14 mouse cellular contexts compared by ENCODE assay signal in genomic region chr1:131362089-131362488, GRCm38 (mm10).
DNase-seq lines count a peak whose midpoint lies in the region; ATAC-seq and TF ChIP-seq lines count a peak whose summit lies in the region.
"Had no signal": no experiment of that assay in that cellular context is flagged by ENCODE, and none has a peak within 500 bp of the region (broad histone marks: within the 10 kb centered on the region; RNA-seq: fewer than 3 reads in every experiment).

No protein-coding gene starts in this region.

- no peak overlapping the region for H3K4me2 ChIP-seq in intestine, postnatal 0 days (replicated peaks; ENCODE audit: low read depth)
- H3K4me2 ChIP-seq in intestine, embryonic 15.5 days (replicated peaks): no peak overlapping the region
- H3K4me2 ChIP-seq: neural tube, embryonic 12.5 days had no signal

- no peak overlapping the region for H3K27ac ChIP-seq in intestine, postnatal 0 days (ENCODE audit: low read depth, low read length)
- H3K27ac ChIP-seq in intestine, embryonic 15.5 days: no peak overlapping the region
- H3K27ac ChIP-seq in macrophage: peak overlapping the region; percentile 92
- H3K27ac ChIP-seq: neural tube, embryonic 12.5 days had no signal

- H3K79me2 ChIP-seq in macrophage (ENCODE audit: inconsistent target): peaks cover 50% of the 10 kb centered on the region; the same call in 1 of the 2 replicates

- peak; percentile 49 for TF ChIP-seq CTCF in intestine, postnatal 0 days (IDR thresholded peaks at IDR 0.05; ENCODE audit: low read depth)

- H3K36me3 ChIP-seq in intestine, postnatal 0 days (ENCODE audit: control insufficient read depth, insufficient read depth): no peaks in the 10 kb centered on the region
- H3K36me3 ChIP-seq in intestine, embryonic 15.5 days: no peaks in the 10 kb centered on the region
- H3K36me3 ChIP-seq in macrophage (ENCODE audit: inconsistent target): peaks cover 10% of the 10 kb centered on the region; the same call in 1 of the 2 replicates

- no peak overlapping the region for H3K4me3 ChIP-seq in intestine, postnatal 0 days (ENCODE audit: low read depth, low read length)
- no peak overlapping the region for H3K4me3 ChIP-seq in intestine, embryonic 15.5 days (replicated peaks)
- no peak overlapping the region for H3K4me3 ChIP-seq in macrophage (ENCODE audit: inconsistent target)
- H3K4me3 ChIP-seq: neural tube, embryonic 12.5 days had no signal

- no peak overlapping the region for H3K9ac ChIP-seq in intestine, postnatal 0 days (ENCODE audit: low read depth, low read length)
- H3K9ac ChIP-seq in intestine, embryonic 15.5 days: no peak overlapping the region
- H3K9ac ChIP-seq: neural tube, embryonic 12.5 days had no signal

- H3K4me1 ChIP-seq in intestine, postnatal 0 days (replicated peaks; ENCODE audit: control insufficient read depth, insufficient read depth, low read length): no peaks in the 10 kb centered on the region
- H3K4me1 ChIP-seq in intestine, embryonic 15.5 days (replicated peaks): no peaks in the 10 kb centered on the region
- H3K4me1 ChIP-seq: neural tube, embryonic 12.5 days had no signal

- no peak for ATAC-seq in CD4-positive, CD25-positive, alpha-beta regulatory T cell, adult 4 months
- ATAC-seq in intestine, postnatal 0 days: no peak
- no peak for ATAC-seq in intestine, embryonic 15.5 days
- ATAC-seq: hindbrain, embryonic 16.5 days had no signal

- WGBS in intestine, postnatal 0 days: 87% methylated on average over 2 of the region's 2 CpGs
- 89% methylated on average over 2 of the region's 2 CpGs for WGBS in intestine, embryonic 15.5 days
- 97% methylated on average over 2 of the region's 2 CpGs for WGBS in macrophage (ENCODE audit: missing documents)

- H3K9me3 ChIP-seq in intestine, postnatal 0 days (ENCODE audit: control insufficient read depth): no peaks in the 10 kb centered on the region
- no peaks in the 10 kb centered on the region for H3K9me3 ChIP-seq in intestine, embryonic 15.5 days
- H3K9me3 ChIP-seq: G1E; neural tube, embryonic 12.5 days had no signal

- peak; percentile 28 for DNase-seq in CD4-positive, CD25-positive, alpha-beta regulatory T cell, adult 2 months (ENCODE audit: low read depth, low spot score)
- peak; percentile 46 for DNase-seq in lung, postnatal 36 days
- no peak for DNase-seq in lung, postnatal 14 days
- DNase-seq in right cerebral cortex, postnatal 10 days (ENCODE audit: low spot score in 2 of 2): no peak
- DNase-seq: cerebellum, adult 9-10 months; right cerebral cortex, adult 18-20 months; thymus, adult 18-20 months had no signal

- no peaks in the 10 kb centered on the region for H3K27me3 ChIP-seq in intestine, postnatal 0 days (replicated peaks; ENCODE audit: control insufficient read depth, insufficient read depth, low read length)
- H3K27me3 ChIP-seq in intestine, embryonic 15.5 days (replicated peaks): no peaks in the 10 kb centered on the region
- H3K27me3 ChIP-seq: neural tube, embryonic 12.5 days had no signal

Comparison
In these comparisons a context has a peak if more than half of its experiments do, and no peak if none do; other contexts are left out.
1. DNase-seq: peak in CD4-positive, CD25-positive, alpha-beta regulatory T cell, adult 2 months (single experiment) and lung, postnatal 36 days (single experiment); none in lung, postnatal 14 days (single experiment) and right cerebral cortex, postnatal 10 days (0 of 2).